Mouse (Mus musculus): ENCODE data around the gene Mcts1.

DNA sequence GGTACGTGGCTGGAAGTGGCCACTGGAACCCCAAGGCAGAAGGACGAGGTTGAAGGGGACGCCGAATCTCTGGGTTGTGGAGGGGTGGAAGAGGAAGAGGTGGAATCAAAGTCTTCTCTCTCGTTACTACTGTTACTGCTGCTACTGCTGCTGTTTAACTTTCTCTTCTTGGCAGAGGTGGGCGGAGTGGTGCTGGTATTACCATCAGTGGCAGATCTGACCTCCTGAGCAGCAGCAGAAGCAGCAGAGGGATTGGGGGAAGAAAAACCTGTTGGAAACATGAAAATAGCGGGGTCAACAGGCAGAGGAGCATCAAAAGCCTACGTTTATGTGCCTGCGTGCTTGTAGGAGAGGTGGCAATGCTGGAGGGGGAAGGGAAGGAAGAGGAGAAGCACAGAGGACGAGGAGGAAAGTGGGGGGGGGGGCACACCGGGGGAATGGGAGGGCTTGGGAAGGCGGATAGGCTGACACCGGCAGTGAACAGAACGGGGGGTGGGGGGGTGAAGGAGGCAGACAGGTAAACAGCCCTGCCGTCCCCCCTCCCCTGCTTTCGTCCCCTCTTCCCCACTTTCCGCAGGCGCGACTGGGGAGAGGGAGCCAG lies 36.3 kb upstream of the Mcts1 start:
- no peak for TF ChIP-seq CTCF (IDR thresholded peaks at IDR 0.05; ENCODE audit: low read depth, low read length)
- TF ChIP-seq GATA1 (IDR thresholded peaks at IDR 0.05; ENCODE audit: borderline replicate concordance, low read length), result no peak
